Mouse (Mus musculus): ENCODE results near the gene Xpr1. TPM values are rescaled to one million over a fixed set of nuclear protein-coding genes. Genes with fewer than 3 reads are reported as not detected.

Gene Xpr1
- polyA plus RNA-seq, 1 experiment from 2014 or later = 7.5 TPM

DNA sequence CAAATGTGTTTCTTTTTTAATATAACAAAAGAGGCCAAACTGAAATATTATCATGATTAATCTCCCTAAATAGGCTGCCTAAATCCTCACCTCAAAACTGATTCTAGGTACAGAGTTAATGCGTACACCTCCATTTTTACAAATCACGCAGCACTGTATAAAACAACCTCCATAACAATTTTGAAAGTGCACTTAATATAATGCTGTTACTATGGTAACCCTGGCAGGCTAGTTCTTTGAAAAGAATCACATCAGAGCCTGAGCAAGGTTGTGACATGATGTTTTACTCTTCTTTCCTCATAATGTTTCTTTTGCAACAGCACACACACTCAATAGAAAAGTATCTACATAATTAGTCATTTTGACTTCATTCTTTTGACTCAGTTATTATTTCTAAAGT, 113.8 kb downstream of the Xpr1 start:
- Histone ChIP-seq H3K9me3 (no peaks in the 10 kb centered on the region), H3K36me3 (no peaks in the 10 kb centered on the region; the same call in 1 of the 2 replicates), H3K4me3 (no peak overlapping the region), H3K4me1 (no peaks in the 10 kb centered on the region), H3K27ac (no peak overlapping the region), H3K4me2 (no peak overlapping the region), H3K27me3 (no peaks in the 10 kb centered on the region), H3K9ac (no peak overlapping the region)
- no peak for ATAC-seq (ENCODE audit: insufficient number of reproducible peaks, low FRiP score, low TSS enrichment, low read depth)
- 78% methylated on average over 2 of the region's 2 CpGs for WGBS

DNA sequence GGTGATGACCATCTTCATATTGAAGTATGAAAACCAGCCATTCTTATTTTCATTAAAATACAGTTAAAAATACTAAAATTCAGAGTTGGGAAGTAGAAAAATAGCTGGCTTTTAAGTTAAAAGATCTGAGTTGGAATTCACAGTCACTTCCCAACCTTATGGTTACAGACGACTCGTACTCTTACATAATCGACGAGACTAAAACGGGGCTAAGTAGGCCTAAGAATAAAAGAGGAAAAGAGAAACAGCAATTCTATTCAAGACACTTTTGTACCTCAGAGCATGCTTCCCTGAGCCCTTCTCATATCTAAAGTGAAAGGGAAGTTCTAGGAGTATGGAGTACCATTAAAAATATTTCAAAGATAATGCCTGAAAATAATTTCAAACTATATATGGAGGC, 119.6 kb downstream of the Xpr1 start:
- no peaks in the 10 kb centered on the region for H3K4me1 ChIP-seq
- no peak overlapping the region for H3K9ac ChIP-seq
- no peaks in the 10 kb centered on the region for H3K27me3 ChIP-seq
- H3K36me3 ChIP-seq = no peaks in the 10 kb centered on the region; the same call in 1 of the 2 replicates
- no peak for ATAC-seq (ENCODE audit: insufficient number of reproducible peaks, low FRiP score, low TSS enrichment, low read depth)
- no peak overlapping the region for H3K4me2 ChIP-seq
- WGBS = 94% methylated on average over 5 of the region's 5 CpGs
- H3K4me3 ChIP-seq = no peak overlapping the region
- no peak overlapping the region for H3K27ac ChIP-seq
- H3K9me3 ChIP-seq = no peaks in the 10 kb centered on the region

DNA sequence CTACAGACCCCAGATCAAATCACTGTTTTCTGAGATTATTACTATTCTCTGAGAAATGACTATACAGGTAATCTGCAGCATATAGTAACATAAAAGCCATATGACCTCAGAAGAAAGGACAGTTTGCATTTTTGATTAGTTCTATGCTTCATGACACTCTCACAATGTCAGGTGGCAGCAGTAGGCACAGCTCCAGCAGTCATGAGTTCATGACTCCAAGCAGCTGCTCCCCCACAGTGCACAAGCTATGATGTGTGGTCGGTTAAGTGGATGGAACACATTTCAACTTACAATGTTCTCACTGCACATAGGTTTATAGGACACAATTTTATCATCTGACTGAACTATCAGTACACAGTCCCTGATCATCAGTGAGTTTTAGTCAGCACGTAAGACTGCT, 120.0 kb downstream of the Xpr1 start:
- Histone ChIP-seq H3K36me3 (no peaks in the 10 kb centered on the region; the same call in 1 of the 2 replicates), H3K9ac (no peak overlapping the region), H3K4me3 (no peak overlapping the region), H3K9me3 (no peaks in the 10 kb centered on the region), H3K27ac (no peak overlapping the region), H3K4me1 (no peaks in the 10 kb centered on the region), H3K27me3 (no peaks in the 10 kb centered on the region), H3K4me2 (no peak overlapping the region)
- no peak for ATAC-seq (ENCODE audit: insufficient number of reproducible peaks, low FRiP score, low TSS enrichment, low read depth)
- 82% methylated on average over 2 of the region's 2 CpGs for WGBS

DNA sequence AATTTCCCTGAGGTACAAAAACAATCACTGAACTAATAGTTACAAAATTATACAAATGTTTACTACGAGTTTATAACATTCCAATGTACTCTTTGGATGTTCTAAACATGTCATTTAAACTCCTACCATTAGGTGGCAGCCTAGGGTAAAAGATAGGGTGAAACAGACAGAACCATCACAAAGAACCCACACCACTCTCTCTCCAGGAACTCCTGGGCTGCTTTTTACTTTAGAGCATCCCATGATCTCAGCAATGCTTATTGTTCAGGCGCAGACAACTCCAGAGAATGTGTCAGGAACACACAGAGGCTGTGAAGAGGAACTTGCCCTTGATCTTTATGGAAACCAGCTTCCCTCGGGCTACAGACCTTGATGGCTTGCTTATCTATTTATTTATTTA, 123.8 kb downstream of the Xpr1 start:
- Histone ChIP-seq H3K27ac (no peak overlapping the region), H3K36me3 (0 out of 2 replicates have a peak, but pooled peaks cover 8% of the 10 kb centered on the region), H3K27me3 (no peaks in the 10 kb centered on the region), H3K4me1 (no peaks in the 10 kb centered on the region), H3K4me3 (no peak overlapping the region), H3K4me2 (no peak overlapping the region), H3K9me3 (no peaks in the 10 kb centered on the region), H3K9ac (no peak overlapping the region)
- ATAC-seq (ENCODE audit: insufficient number of reproducible peaks, low FRiP score, low TSS enrichment, low read depth) = no peak
- 16% methylated on average over 3 of the region's 3 CpGs for WGBS

DNA sequence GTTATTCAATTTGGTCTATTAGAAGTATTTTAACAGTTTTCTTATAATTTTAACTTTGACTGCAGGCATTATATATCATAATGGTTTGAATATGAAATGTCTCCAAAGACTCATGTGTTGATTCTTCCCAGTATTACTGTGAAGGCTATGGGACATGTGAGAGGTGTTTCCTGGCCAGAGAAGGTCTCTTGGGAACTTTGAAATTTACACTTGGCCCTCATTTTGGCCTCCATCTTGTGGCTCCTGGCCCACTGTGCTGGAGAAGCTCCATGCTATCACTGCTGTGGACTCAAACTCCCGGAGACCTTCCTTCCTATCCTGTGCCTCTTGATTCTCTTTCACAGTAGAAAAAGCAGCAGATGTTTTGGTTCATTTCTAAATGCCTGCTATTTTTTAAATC, 127.8 kb downstream of the Xpr1 start:
- Histone ChIP-seq H3K36me3 (peaks cover 14% of the 10 kb centered on the region), H3K9ac (no peak overlapping the region), H3K27me3 (no peaks in the 10 kb centered on the region)

DNA sequence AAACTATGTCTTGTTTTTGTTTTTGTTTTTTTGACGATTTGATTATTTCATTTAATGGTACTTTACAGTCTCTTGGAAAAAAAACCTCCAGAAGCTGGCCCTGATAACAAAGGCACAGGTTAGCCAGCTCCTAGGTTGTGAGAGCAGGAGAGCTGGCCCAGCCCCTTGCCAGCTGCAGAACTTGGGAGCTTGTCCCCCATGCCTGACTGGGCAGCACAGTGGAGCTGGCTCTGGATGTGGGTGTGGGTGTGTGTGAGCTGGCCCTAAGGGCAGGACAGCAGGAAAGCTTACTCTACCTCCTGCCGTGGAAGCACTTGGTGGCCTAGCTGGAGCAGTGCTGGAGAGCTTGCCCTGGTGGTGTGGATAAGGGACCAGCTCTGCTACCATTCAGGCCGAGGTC, 129.2 kb downstream of the Xpr1 start:
- WGBS = 87% methylated on average over 3 of the region's 3 CpGs
- no peak for ATAC-seq (ENCODE audit: insufficient number of reproducible peaks, low FRiP score, low TSS enrichment, low read depth)
- H3K27me3 ChIP-seq = no peaks in the 10 kb centered on the region

More for the DNA sequence above, 127.8 kb downstream of the Xpr1 start:
- WGBS = 83% methylated on average over 1 of the region's 1 CpGs
- ATAC-seq (ENCODE audit: insufficient number of reproducible peaks, low FRiP score, low TSS enrichment, low read depth) = no peak
- Histone ChIP-seq H3K27ac (no peak overlapping the region), H3K9me3 (no peaks in the 10 kb centered on the region), H3K4me1 (no peaks in the 10 kb centered on the region), H3K4me3 (no peak overlapping the region), H3K4me2 (no peak overlapping the region)

DNA sequence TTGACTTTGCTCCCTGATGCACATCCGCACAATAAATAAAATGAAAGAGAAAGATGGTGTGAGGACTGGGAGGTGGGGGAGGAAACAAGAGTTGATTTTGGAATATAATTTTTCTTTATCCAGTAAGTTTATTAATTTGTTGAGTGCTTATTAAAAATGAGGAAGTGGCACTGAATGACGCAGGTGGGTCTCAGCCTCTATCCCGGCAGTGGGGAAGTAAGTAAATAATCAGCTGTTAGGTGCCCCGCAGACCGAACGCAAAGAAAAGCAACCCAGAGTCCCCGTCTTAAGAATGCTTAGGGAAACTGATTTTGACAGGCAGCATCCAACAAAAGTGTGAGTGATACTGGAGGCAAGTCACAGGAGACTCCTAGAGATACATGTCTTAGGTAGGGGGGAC, 133.4 kb downstream of the Xpr1 start:
- H3K9ac ChIP-seq = no peak overlapping the region
- no peak overlapping the region for H3K4me3 ChIP-seq
- ATAC-seq (ENCODE audit: insufficient number of reproducible peaks, low FRiP score, low TSS enrichment, low read depth) = no peak
- peaks cover 7% of the 10 kb centered on the region; the same call in 1 of the 2 replicates for H3K4me1 ChIP-seq
- H3K27ac ChIP-seq = no peak overlapping the region
- no peaks in the 10 kb centered on the region for H3K27me3 ChIP-seq
- peaks cover 12% of the 10 kb centered on the region for H3K36me3 ChIP-seq
- WGBS = 87% methylated on average over 7 of the region's 7 CpGs
- H3K4me2 ChIP-seq = no peak overlapping the region
- H3K9me3 ChIP-seq = no peaks in the 10 kb centered on the region

More for the DNA sequence above, 129.2 kb downstream of the Xpr1 start:
- no peaks in the 10 kb centered on the region for H3K9me3 ChIP-seq
- H3K9ac ChIP-seq = no peak overlapping the region
- no peaks in the 10 kb centered on the region for H3K4me1 ChIP-seq
- H3K36me3 ChIP-seq = peaks cover 16% of the 10 kb centered on the region
- no peak overlapping the region for H3K4me2 ChIP-seq
- no peak overlapping the region for H3K4me3 ChIP-seq
- H3K27ac ChIP-seq = no peak overlapping the region

DNA sequence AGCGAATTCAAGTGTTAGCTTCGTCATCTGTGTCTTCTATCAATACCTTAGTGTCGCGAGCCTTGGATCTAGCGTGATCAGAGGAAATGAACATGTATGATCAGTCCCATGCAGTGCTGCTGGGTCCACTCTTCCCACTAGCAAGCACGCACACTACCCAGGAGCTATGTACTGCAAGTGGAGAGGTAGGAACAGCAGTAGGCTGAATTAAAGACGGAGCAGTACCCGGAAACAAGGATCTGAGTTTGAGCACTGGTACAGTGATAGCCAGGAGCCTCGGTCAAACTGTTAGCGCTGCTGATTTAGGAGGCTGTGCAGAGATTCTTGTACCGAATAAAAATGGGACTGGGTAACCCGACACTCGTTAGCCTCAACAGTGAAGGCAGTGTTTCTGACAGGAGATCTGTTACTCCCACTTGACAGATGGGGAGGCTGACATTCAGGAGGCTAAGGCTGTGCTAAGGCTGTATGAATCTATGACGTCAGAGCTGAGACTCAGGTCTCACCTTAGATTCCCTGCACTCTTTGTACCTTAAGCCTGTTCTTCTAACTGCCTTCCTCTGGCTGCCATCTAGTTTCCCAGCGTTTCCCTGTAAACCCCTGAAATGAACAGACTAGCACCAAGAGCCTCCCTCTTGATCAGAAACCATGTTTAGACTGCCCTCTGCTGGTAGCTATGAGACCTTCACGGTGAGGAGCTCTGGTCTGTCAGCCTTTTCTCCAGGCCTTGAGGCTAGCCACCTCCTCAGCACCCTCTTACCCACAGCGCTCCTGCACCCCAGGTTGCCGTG, 136.0 kb downstream of the Xpr1 start:
- Histone ChIP-seq H3K4me3 (no peak overlapping the region), H3K27ac (no peak overlapping the region), H3K9ac (no peak overlapping the region), H3K27me3 (no peaks in the 10 kb centered on the region), H3K4me1 (peaks cover 7% of the 10 kb centered on the region; the same call in 1 of the 2 replicates), H3K9me3 (no peaks in the 10 kb centered on the region), H3K36me3 (peaks cover 6% of the 10 kb centered on the region), H3K4me2 (no peak overlapping the region)
- peak; percentile 58; the same call in 1 of the 2 replicates for ATAC-seq (ENCODE audit: insufficient number of reproducible peaks, low FRiP score, low TSS enrichment, low read depth)
- 48% methylated on average over 18 of the region's 18 CpGs for WGBS

DNA sequence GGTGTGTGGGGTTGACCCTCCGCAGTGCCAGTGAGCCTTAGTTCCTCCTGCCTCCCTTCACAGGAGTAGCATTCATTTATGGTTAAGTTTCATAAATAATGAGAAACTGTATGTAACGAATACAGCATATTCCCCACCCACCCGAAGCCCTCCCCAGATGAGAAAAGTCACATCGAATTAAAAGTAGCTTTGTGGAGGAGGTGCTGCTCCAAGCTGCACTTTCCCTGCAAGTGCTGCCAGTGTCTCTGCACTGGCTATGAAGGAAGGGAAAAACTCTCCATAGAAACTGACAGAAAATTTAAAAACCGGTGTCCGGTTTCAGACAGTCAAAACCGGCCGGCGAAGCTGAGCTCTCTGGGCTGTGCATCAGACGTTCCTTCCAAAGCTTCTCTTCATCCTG, 136.9 kb downstream of the Xpr1 start:
- WGBS = 54% methylated on average over 10 of the region's 10 CpGs
- no peak for ATAC-seq (ENCODE audit: insufficient number of reproducible peaks, low FRiP score, low TSS enrichment, low read depth)
- Histone ChIP-seq H3K9me3 (no peaks in the 10 kb centered on the region), H3K27me3 (no peaks in the 10 kb centered on the region), H3K36me3 (peaks cover 6% of the 10 kb centered on the region), H3K4me2 (no peak overlapping the region), H3K4me3 (no peak overlapping the region), H3K9ac (no peak overlapping the region), H3K4me1 (peaks cover 7% of the 10 kb centered on the region; the same call in 1 of the 2 replicates), H3K27ac (no peak overlapping the region)

DNA sequence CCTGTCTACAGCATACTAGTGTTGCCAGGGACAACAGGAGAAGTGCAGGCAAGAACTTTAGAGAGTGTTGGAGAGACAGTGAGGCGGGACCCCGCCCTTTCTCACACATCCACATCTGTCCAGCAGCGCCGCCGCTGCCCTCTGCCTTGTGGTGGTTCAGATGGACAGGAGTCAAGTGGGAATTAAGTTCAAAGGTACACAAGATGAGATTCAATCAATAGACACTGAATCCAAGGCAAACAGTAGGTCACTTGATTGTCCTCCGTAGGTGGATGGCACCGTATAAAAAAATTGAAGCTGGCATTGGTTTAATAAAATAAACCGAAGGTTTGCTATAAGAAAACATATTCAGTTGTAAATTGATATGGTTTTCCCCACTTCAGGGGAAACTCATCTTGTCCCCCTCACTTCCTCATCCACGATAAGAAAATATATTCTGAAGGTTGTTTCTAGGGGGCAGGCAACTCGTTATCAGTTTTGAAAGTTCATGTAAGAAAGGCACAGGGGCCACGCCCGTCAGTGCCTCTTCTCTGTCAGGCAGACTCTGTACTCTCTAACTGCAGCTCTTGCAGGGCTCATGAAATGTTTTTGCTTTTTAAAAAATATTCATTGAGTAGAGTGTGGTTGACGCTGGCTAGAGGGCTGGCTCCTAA, 140.7 kb downstream of the Xpr1 start:
- Histone ChIP-seq H3K27me3 (no peaks in the 10 kb centered on the region), H3K4me3 (no peak overlapping the region), H3K4me1 (peaks cover 11% of the 10 kb centered on the region), H3K9ac (no peak overlapping the region), H3K4me2 (no peak overlapping the region), H3K36me3 (no peaks in the 10 kb centered on the region), H3K27ac (no peak overlapping the region), H3K9me3 (no peaks in the 10 kb centered on the region)
- no peak for ATAC-seq (ENCODE audit: insufficient number of reproducible peaks, low FRiP score, low TSS enrichment, low read depth)
- 63% methylated on average over 13 of the region's 13 CpGs for WGBS

DNA sequence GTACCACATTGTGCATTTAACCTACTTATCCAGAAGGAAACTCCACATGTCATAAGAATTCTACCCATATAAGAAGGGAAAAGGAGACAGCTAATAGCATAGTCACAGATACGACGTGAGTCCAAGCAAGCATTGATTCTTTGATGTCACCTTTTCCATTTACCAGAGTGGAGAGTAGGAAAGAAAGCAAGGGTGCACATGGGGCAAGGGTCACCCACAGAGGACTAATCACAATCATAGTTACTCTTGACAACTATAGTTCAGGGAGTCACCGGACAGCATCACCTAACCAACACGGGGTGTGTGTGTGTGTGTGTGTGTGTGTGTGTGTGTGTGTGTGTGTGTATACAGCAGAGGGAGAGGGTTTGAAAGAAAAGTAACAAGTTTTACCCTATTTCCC, 141.4 kb downstream of the Xpr1 start:
- Histone ChIP-seq H3K27me3 (no peaks in the 10 kb centered on the region), H3K36me3 (no peaks in the 10 kb centered on the region), H3K4me2 (no peak overlapping the region), H3K9me3 (no peaks in the 10 kb centered on the region), H3K4me3 (no peak overlapping the region), H3K27ac (no peak overlapping the region), H3K9ac (no peak overlapping the region), H3K4me1 (peaks cover 7% of the 10 kb centered on the region; the same call in 1 of the 2 replicates)
- 83% methylated on average over 4 of the region's 4 CpGs for WGBS
- no peak for ATAC-seq (ENCODE audit: insufficient number of reproducible peaks, low FRiP score, low TSS enrichment, low read depth)

DNA sequence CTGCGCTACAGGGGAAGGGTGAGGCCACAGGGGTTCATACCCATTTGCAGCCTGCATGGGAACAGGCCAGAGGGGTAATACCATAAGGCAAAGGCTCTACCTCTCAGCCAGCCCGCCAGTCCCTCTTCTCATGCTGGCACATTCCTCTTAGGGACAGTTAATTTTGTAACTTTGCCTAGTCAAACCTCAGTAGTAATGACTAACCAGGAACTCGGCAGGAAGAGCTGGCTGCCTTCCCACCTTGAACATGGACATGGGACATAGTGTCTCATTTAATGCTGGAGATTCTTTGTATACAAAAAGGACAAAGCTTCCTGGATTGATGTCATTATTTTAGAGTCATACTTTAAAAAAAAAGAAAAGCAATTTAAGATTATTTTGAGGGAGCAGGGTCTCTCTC, 142.2 kb downstream of the Xpr1 start:
- no peak for ATAC-seq (ENCODE audit: insufficient number of reproducible peaks, low FRiP score, low TSS enrichment, low read depth)
- no peak overlapping the region for H3K27ac ChIP-seq
- H3K4me3 ChIP-seq = no peak overlapping the region

More for the DNA sequence above, 142.2 kb downstream of the Xpr1 start:
- Histone ChIP-seq H3K4me2 (no peak overlapping the region), H3K36me3 (no peaks in the 10 kb centered on the region), H3K27me3 (no peaks in the 10 kb centered on the region), H3K4me1 (peaks cover 7% of the 10 kb centered on the region; the same call in 1 of the 2 replicates), H3K9ac (no peak overlapping the region), H3K9me3 (no peaks in the 10 kb centered on the region)
- WGBS = 74% methylated on average over 3 of the region's 3 CpGs

All from limb, embryonic 15.5 days (tissue).